Mouse (Mus musculus) hindbrain, embryonic 11.5 days (tissue): ENCODE results near the gene Ugt1a6a. TPM values are rescaled to one million over a fixed set of nuclear protein-coding genes. Genes with fewer than 3 reads are reported as not detected.

ENCODE experiments used
- ATAC-seq: fragments of 200-750 bp; cut with Nextera tagmentation; 2 replicates; pipeline ENCODE4 v1.8.0; 2017; ENCODE audit warnings: mild to moderate bottlenecking, moderate TSS enrichment, moderate library complexity; ENCODE audit not compliant: low FRiP score
- DNase-seq: peaks from one replicate; pipeline ENCODE4 v3.0.0-alpha.2; 2015; ENCODE audit warnings: low spot score
- H3K27ac ChIP-seq: fragments of 300-500 bp; sonication (generic); 2 replicates; pipeline ENCODE4 v1.5.1; 2014; ENCODE audit warnings: mild to moderate bottlenecking, low read depth, low read length
- H3K27me3 ChIP-seq: fragments of 300-500 bp; sonication (generic); 2 replicates; pipeline ENCODE4 v1.6.1; 2014; ENCODE audit warnings: mild to moderate bottlenecking, low read length, moderate library complexity, mixed read lengths; ENCODE audit not compliant: control insufficient read depth, insufficient read depth
- H3K36me3 ChIP-seq: fragments of 300-500 bp; sonication (generic); 2 replicates; pipeline ENCODE4 v1.6.1; 2014; ENCODE audit warnings: mild to moderate bottlenecking, low read length, moderate library complexity, mixed read lengths; ENCODE audit not compliant: control insufficient read depth, insufficient read depth
- H3K4me1 ChIP-seq: fragments of 300-500 bp; sonication (generic); replicated peaks from 2 replicates; pipeline ENCODE4 v1.6.1; 2014; ENCODE audit warnings: low read length, mixed read lengths; ENCODE audit not compliant: control insufficient read depth, insufficient read depth
- H3K4me2 ChIP-seq: fragments of 300-500 bp; sonication (generic); replicated peaks from 2 replicates; pipeline ENCODE4 v1.6.1; 2014; ENCODE audit warnings: mild to moderate bottlenecking, low read depth, low read length
- H3K4me3 ChIP-seq: fragments of 300-500 bp; sonication (generic); 2 replicates; pipeline ENCODE4 v1.5.1; 2014; ENCODE audit warnings: low read depth, low read length
- H3K9ac ChIP-seq: fragments of 300-500 bp; sonication (generic); 2 replicates; pipeline ENCODE4 v1.6.1; 2014; ENCODE audit warnings: low read depth, low read length
- H3K9me3 ChIP-seq: fragments of 300-500 bp; sonication (generic); 2 replicates; pipeline ENCODE4 v1.6.1; 2016; ENCODE audit warnings: low read length; ENCODE audit not compliant: control insufficient read depth
- WGBS: fragments of 180-500 bp; shearing (Covaris S2); extraction: QIAGEN DNeasy Blood & Tissue Kit; methylation state at CpG from one replicate; pipeline ENCODE4 v1.1.7; 2014; 5-methylcytosine and 5-hydroxymethylcytosine counted together
- polyA plus RNA-seq: library from polyadenylated mRNA; unstranded; fragments of >200 nt; fragmentation: Nextera tagmentation; extraction: Ambion mirVana; gene quantifications from 2 replicates; pipeline ENCODE4 v1.2.1, GENCODE M21; 2014

Gene Ugt1a6a
- polyA plus RNA-seq, 1 experiment from 2014 or later = 0.49 TPM

- Histone ChIP-seq H3K4me2 (no peak overlapping the region), H3K27me3 (no peaks in the 10 kb centered on the region), H3K27ac (no peak overlapping the region), H3K9me3 (peaks cover 60% of the 10 kb centered on the region), H3K9ac (no peak overlapping the region), H3K36me3 (no peaks in the 10 kb centered on the region), H3K4me1 (no peaks in the 10 kb centered on the region), H3K4me3 (no peak overlapping the region)
- DNase-seq (no peak), ATAC-seq (no peak)
- 83% methylated on average over 1 of the region's 1 CpGs for WGBS
Observed at GRCm38 (mm10) chr1:88213061-88213460, 78.5 kb downstream of the Ugt1a6a start.

- H3K4me1 ChIP-seq = no peaks in the 10 kb centered on the region
- H3K36me3 ChIP-seq = no peaks in the 10 kb centered on the region
- H3K9me3 ChIP-seq = peaks cover 60% of the 10 kb centered on the region
- 84% methylated on average over 2 of the region's 2 CpGs for WGBS
- peak; percentile 6 for DNase-seq
- H3K9ac ChIP-seq = no peak overlapping the region
- peak; percentile 14; the same call in 1 of the 2 replicates for ATAC-seq
- no peaks in the 10 kb centered on the region for H3K27me3 ChIP-seq
- H3K4me2 ChIP-seq = no peak overlapping the region
- H3K27ac ChIP-seq = no peak overlapping the region
- no peak overlapping the region for H3K4me3 ChIP-seq
Observed at GRCm38 (mm10) chr1:88213766-88214461, 79.3 kb downstream of the Ugt1a6a start.

- Histone ChIP-seq H3K9me3 (peaks cover 60% of the 10 kb centered on the region), H3K36me3 (no peaks in the 10 kb centered on the region), H3K9ac (no peak overlapping the region), H3K4me1 (no peaks in the 10 kb centered on the region), H3K4me3 (no peak overlapping the region), H3K27ac (no peak overlapping the region), H3K4me2 (no peak overlapping the region), H3K27me3 (no peaks in the 10 kb centered on the region)
- peak; percentile 2 for DNase-seq
- 79% methylated on average over 2 of the region's 2 CpGs for WGBS
- no peak for ATAC-seq
Observed at GRCm38 (mm10) chr1:88214462-88214952, 79.9 kb downstream of the Ugt1a6a start.

GRCm38 (mm10) chr1:88215466-88216380, 81.1 kb downstream of the Ugt1a6a start:
- 0 out of 2 replicates have a peak, but pooled peaks have one; percentile 0 for ATAC-seq
- H3K4me2 ChIP-seq = no peak overlapping the region
- no peak overlapping the region for H3K4me3 ChIP-seq
- H3K9me3 ChIP-seq = peaks cover 60% of the 10 kb centered on the region
- H3K36me3 ChIP-seq = no peaks in the 10 kb centered on the region
- H3K27ac ChIP-seq = no peak overlapping the region
- WGBS = 71% methylated on average over 10 of the region's 10 CpGs
- H3K27me3 ChIP-seq = no peaks in the 10 kb centered on the region
- peak; percentile 7 for DNase-seq
- no peak overlapping the region for H3K9ac ChIP-seq
- H3K4me1 ChIP-seq = no peaks in the 10 kb centered on the region

GRCm38 (mm10) chr1:88216551-88216950, 81.9 kb downstream of the Ugt1a6a start:
- no peak for ATAC-seq
- H3K36me3 ChIP-seq = no peaks in the 10 kb centered on the region
- H3K4me3 ChIP-seq = no peak overlapping the region
- no peaks in the 10 kb centered on the region for H3K4me1 ChIP-seq
- H3K4me2 ChIP-seq = no peak overlapping the region
- no peaks in the 10 kb centered on the region for H3K27me3 ChIP-seq
- H3K27ac ChIP-seq = no peak overlapping the region
- no peak overlapping the region for H3K9ac ChIP-seq
- whole genome bisulfite sequencing = 56% methylated on average over 2 of the region's 2 CpGs
- peak; percentile 2 for DNase-seq
- peaks cover 57% of the 10 kb centered on the region for H3K9me3 ChIP-seq

- WGBS = 67% methylated on average over 2 of the region's 2 CpGs
- DNase-seq = peak; percentile 2
- Histone ChIP-seq H3K4me3 (no peak overlapping the region), H3K4me2 (no peak overlapping the region), H3K36me3 (no peaks in the 10 kb centered on the region), H3K27me3 (no peaks in the 10 kb centered on the region), H3K9me3 (peaks cover 53% of the 10 kb centered on the region), H3K27ac (no peak overlapping the region), H3K4me1 (no peaks in the 10 kb centered on the region), H3K9ac (no peak overlapping the region)
- ATAC-seq = no peak
Observed at GRCm38 (mm10) chr1:88217144-88217543, 82.5 kb downstream of the Ugt1a6a start.

- no peak overlapping the region for H3K9ac ChIP-seq
- no peak overlapping the region for H3K27ac ChIP-seq
- no peak overlapping the region for H3K4me2 ChIP-seq
- WGBS = 46% methylated on average over 3 of the region's 3 CpGs
- H3K9me3 ChIP-seq = peaks cover 50% of the 10 kb centered on the region
- H3K4me3 ChIP-seq = no peak overlapping the region
- no peaks in the 10 kb centered on the region for H3K36me3 ChIP-seq
- no peaks in the 10 kb centered on the region for H3K27me3 ChIP-seq
- ATAC-seq (no peak), DNase-seq (peak; percentile 4)
- H3K4me1 ChIP-seq = no peaks in the 10 kb centered on the region
Observed at GRCm38 (mm10) chr1:88217576-88217975, 83.0 kb downstream of the Ugt1a6a start.

- Histone ChIP-seq H3K36me3 (no peaks in the 10 kb centered on the region), H3K9ac (no peak overlapping the region), H3K9me3 (peaks cover 45% of the 10 kb centered on the region), H3K4me2 (no peak overlapping the region), H3K27me3 (no peaks in the 10 kb centered on the region), H3K27ac (no peak overlapping the region), H3K4me3 (no peak overlapping the region), H3K4me1 (no peaks in the 10 kb centered on the region)
- DNase-seq (peak; percentile 4), ATAC-seq (no peak)
- WGBS = 75% methylated on average over 9 of the region's 9 CpGs
Observed at GRCm38 (mm10) chr1:88218051-88218450, 83.4 kb downstream of the Ugt1a6a start.
